Mouse (Mus musculus) monocyte, adult 5-6 weeks (primary cell): ENCODE measurements around the gene Mycbp2. TPM values are rescaled to one million over a fixed set of nuclear protein-coding genes. Genes with fewer than 3 reads are reported as not detected.

ENCODE experiments used
- ATAC-seq: fragments of 153-309, 156-312 bp; replicated peaks from 2 replicates; pipeline ENCODE4 v1.8.0; 2017; ENCODE audit warnings: mild to moderate bottlenecking; ENCODE audit not compliant: low TSS enrichment, insufficient number of reproducible peaks, severe bottlenecking, poor library complexity, low FRiP score
- total RNA-seq: library from RNA; stranded (forward); fragments of 200-1000, 200-491, 200-594 nt; gene quantifications from 3 replicates; pipeline ENCODE4 v1.2.3, GENCODE M21; 2017

The Mycbp2 gene
- total RNA-seq, 1 experiment from 2014 or later, result 73.5 TPM

DNA sequence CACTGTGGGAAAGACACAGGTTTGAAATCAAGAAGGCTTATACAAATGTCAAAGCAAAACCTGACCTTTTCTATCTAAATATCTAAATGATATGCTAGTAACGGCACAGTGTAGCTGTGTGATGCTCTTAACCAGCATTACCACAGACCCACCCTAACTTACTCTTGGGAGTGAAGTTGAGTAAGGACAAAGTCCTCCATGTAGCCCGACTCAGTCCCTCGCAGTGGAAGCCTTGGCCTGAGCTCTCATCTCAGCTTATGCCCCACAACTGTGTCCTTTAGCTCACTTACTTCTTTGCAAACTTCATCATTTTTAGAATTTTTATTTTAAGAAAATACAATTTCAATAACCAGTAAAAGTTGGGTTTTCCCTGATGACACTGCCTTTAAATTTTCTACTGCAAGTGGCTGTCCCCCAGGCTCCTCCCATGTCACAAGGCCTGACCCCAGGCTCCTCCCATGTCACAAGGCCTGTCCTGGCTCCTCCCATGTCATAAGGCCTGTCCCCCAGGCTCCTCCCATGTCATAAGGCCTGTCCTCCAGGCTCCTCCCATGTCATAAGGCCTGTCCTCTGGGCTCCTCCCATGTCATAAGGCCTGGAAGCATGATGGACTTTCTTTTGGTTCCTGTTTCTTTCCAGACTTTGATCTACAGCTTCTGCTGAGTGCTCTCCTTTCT is 231.5 kb downstream of the Mycbp2 start:
- ATAC-seq, result peak; percentile 89

DNA sequence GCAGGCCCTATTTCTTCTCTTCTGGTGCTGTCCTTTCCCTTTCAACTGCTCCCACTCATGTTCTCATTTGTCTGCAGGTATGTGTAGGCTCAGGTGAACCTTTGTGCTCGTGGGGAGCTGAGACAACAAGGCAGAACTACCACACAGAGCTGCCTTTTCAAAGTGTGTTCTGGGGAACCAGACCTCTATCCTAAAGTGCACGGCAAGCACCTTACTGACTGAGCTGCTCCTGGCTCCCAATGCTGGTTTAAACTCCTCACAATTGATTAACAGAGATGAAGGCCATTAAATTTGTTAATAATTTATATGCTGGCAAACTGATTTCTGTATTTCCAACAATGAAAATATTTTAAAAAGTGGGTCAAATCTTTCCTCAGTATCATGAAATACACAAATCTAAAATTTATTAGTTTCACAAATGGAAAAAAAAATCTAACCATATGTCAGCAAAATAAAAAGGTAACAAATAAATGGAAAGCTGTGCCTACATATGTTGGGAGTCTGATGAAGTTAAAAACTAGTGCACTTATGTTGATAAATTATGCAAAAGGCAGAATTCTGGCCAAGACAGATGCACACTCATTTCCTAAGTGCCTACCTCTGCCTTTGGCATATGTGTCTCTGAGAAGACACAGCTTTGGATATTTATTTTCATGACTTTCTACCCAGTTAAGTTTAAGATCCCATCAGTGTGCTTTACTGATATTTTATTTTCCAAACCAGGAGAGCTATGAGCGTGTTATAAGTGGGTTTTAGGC is 233.8 kb downstream of the Mycbp2 start:
- ATAC-seq, result no peak

DNA sequence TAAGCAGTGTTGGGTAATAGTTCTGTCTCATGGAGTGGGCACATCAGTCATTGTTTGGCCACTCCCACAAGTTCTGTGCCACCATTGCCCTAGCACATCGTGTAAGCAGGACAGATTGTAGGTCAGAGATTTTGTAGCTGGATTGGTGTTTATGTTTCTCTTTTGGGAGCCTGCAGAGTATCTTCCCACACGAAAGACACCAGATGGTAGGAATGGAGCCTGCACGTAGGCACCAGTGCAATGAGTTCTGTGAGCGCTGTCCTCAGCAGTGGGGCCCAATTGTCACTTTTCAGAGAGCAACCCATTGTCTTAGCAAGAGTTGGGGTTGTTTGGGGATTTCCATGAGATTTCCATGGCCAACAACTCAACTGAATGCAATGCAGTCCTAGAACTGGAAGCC is 236.6 kb downstream of the Mycbp2 start:
- ATAC-seq, result no peak

DNA sequence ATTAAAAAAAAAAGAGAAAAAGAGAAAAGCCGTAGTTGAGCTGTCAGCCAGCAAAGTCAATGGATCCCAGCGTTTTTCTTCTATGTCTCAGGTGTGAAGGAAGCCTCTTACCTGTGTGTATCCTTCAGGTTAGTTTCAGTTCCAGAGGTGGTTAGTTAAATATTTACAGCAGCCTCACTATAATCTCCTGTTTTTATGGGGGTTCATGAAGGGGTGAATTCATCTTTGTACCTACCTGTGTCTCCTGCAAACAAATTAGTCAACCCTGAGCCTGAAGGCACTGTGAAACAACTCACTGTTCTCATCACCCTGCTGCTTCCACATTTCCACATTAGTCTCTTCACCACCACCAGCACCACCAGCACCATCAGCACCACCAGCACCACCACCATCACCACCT is 240.3 kb downstream of the Mycbp2 start:
- ATAC-seq, result no peak

DNA sequence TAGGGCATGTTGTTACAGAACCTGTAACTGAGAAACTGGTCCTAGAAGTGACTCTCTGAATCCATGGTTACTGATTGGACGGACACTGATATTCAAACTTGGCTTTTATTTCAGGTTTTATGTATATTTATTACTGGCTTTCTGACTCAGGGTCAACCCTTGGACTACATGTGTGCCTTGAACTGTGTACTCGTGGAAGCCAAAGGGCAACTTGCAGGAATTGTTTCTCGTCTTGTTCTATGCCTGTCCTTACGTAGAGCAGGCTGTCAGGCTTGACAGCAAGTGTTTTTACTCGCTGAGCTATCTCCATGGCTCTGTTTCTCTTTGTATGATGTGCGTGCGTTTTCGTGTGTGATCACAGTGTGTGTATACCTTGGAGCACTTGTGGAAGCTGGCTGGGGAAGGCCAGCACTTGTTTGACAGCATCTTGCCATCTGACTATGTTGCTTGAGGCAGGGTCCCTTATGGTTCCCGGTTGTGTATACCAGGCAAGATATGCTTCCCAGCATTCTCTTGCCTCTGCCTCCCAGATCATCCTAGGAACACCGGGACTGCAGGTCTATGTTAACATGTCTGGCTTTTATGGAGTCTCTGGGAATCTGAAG is 243.8 kb downstream of the Mycbp2 start:
- ATAC-seq, result no peak

DNA sequence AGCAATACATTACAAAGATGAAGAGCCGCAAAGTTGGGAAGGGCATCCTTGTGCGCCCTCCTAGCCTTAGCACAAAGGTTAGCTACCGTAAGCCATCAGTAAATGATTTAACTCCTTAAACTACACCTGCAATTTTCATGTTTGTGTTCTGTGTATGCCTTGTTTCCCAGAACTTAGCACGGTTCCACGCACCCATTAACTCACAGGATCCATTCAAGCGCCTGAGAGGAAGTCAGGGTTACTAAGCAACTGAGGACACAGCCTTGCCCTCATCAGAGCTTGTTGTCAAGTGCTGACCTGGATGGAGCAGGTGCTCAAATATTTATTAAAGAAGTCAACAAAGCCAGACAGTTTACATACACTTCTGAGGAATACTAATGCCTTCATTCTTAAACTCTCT is 244.4 kb downstream of the Mycbp2 start:
- ATAC-seq, result no peak

DNA sequence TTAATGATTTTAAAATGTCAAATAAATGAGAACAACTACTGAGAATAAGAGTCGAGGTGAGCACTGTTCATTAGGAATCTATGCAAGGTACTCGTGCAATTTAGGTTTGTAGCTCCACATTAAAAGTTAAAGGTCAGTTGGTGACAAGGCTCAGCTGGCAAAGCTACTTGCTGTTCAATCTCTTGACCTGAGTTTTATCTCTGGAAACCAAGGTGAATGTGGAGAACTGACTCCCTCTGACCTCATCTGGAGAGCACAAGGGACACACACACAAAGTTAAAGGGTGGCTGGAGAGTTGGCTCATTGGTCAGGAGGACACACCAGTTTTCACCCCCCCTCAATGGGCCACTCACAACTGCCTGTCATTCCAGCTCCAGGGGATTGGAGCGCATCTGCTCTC is 245.4 kb downstream of the Mycbp2 start:
- no peak for ATAC-seq

DNA sequence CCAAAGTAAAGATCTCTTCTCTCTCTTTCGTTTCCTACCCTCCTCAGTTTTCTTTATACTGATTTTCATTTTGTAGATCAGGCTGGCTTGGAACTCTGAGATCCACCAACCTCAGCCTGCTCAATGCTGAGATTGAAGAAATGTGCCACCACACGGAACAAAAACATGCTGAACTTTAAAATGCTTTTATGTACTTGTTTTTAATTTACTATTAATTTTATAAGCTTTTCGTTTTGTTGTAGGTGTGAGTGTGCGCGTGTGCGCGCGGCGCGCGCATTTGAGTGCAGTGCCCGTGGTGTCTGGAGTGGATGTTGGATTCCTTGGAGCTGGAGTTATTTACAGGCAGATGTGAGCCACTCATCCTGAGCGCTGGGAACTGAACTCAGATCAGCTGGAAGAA is 246.3 kb downstream of the Mycbp2 start:
- ATAC-seq, result no peak

DNA sequence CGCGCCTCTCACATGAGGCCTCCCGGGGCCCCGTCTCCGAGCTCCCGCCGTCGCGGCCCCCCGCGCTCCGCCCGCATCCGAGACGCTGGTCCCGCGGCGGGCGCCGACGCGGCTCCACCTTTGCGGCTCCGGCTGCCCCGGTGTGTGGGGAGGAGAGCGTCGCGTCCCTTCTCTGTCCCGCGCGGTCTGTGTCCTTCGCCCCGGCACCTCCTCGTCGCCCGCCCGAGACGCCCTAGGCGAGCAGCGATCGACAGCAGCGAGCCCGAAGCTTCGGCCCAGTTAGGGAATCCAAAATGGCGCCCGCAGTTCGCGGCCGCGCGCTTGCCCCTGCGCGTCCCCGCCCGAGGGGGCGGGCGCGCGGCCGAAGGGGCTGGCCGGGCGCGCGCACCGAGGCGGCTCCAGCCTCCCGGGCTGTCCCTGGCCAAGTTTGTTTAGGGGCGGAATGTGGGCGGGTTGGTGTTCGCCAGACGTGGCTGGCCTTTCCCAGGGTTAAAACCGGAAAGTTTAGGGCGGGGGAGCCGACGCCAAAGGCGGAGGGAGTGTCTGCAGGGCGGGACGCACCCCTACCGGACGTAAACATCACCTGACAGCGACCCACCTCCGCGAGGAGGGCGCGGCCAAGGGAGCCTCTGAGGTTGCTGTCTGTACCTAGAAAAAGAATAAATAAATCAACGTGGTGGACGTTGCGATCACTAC is 247.2 kb downstream of the Mycbp2 start, which contains the start of gene Fbxl3:
Gene Fbxl3 (minus strand): TSS at position 329 of the 696 bp plus-strand sequence.
- peak; percentile 84 for ATAC-seq

DNA sequence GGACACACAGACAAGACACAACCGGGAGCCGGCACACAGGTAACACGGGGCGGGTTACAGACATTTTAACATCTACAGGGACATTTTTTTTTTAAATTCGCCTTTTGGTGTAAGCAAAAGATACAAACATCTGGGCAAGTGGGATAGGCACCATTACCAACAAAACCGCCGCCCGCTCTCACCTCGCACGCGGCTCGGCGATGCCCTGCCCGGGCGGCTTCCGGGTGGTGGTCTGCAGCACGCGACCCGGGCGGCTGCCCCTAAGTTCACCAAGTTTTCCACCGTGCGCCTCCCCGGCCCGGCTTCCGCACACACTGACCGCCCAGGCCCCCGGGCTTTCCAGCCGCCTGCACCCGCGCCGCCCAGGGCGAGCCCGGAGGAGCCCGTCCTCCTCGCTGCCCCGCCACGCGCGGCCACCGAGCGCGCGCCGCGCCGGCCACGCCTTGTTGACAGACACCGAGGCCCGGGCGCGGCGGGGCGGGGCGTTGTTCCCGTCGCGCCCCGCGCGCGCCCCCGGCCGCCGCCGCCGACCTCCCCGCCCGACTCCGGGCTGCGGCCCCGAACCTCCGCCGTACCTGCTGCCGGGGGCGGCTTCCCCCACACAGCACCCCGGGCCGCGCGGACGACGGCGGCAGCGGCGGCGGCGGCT is 247.9 kb downstream of the Mycbp2 start:
- peak; percentile 27; the same call in 1 of the 2 replicates for ATAC-seq

DNA sequence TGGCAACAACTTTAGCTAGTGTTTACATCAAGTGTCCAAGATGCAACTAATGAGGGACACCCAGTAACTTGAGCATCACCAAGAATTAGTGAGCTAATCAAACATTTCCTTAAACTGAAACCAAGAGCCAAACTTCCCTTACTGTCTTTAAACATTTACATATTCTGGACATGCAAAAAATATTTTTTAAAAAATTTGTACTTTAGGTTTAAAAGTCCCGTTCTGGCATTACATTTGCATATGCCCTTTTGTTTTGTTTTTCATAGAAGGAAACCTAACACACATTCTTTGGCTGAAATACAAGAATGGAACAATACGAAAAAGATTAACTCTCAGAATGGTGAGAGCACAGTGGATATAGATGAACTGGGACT is 248.4 kb downstream of the Mycbp2 start:
- ATAC-seq, result no peak

DNA sequence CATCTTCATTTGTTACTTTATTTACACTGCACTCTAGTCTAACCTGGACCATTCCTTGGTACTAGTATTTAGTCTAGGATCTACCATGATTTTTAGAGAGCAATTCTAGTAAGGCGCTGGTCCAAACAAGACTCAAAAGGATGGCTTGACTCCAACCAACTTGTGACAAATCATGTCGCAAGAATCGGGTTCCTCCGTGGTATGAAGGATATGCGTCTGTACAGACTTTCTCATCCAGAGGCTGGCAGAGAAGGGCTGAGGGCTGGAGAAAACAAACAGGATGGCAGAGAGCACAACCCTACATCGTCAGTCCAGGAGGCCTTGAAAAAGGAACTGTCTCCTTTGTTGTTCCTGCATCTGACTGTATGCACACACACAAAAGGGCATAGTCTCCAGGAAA is 250.0 kb downstream of the Mycbp2 start:
- ATAC-seq, result no peak

DNA sequence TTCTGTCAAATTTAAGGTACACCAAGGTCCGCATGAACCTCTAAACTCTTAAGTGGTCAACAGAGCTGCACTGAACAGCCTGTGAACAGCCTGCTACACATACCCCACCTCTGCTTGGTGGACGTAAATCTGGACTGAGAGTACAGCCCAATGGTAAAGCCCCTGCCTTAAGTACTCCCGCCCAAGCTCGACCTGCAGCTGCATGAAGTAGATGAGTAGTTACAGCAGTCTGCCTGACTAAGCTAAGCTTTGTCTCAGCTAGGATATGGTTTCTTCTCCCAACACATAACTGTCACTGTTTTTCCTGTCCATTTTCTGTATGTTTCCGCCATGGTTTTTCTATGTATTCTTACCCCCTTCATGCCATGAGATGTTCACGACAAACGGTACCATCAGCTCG is 250.8 kb downstream of the Mycbp2 start:
- ATAC-seq, result no peak

DNA sequence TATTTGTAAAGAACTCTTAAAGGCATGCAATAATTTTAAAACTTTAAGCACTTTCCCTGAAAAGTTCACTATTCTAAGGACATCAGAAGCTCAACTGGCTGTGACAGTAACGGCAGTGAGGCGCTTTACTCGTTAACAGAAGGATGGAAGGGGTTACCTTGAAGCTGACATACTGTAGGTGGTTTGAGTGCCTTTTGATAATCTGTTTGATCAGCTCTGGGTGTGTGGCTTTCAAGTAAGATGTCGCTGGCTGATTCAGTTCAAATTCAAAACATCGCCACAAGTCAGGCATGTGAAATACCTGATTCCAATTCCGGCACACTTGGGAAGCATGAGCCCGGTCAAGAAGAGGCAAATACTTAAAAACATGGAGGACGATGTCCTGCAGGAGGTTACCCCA is 251.6 kb downstream of the Mycbp2 start:
- ATAC-seq, result no peak

DNA sequence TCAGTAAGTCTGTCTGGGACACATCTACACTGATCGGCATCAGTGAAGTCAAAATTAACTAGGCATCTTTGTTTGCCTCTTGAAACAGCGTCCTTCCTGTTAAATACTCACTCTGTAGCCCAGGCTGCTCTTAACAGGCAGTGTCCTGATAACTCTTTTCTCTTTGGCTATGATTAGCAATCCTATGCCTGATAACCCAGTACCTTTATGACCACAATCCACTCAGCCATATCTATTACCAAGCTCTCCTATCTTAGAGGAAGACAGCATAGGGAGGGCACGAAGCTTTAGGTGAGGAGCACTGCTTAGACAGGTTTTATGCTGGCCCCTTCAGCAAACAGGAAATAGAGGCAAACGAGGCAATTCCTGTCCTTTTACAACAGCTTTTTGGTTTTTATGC is 252.9 kb downstream of the Mycbp2 start:
- no peak for ATAC-seq

DNA sequence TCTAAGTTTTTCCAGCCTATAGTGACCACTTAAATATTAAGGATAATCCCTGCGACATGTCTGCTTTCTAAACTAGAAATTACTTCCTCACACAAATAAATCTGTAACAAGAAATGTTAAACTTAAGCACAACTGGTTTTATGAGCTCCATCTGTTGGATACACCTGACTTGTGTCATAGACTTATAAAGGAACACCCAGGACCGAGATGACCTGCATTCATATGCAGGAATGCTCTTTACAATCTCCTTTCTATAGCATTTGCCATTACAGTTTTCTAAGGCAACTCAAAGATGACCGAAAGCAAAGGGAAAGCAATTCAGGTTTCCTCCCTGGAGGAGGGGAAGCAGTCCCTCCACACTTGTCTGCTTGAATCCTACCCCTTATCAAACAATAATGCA is 253.4 kb downstream of the Mycbp2 start:
- no peak for ATAC-seq

DNA sequence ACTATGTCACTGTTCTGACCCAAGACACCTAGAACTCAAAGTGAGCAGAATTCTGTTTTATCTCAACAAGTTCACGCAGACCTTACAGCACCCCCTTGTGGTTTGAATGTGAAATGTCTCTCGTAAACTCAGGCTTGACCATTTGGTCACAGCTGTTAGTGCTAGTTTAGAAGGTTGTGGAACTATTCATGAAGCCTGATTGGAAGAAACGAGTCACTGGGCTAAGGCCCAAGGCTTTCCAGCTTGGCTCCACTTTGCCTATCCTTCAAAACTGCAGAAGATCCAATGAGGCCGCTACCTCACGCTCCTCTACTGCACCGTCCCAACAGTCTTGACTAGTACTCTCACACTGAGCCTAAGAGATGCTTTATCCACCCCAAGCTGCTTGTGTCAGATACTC is 258.0 kb downstream of the Mycbp2 start:
- ATAC-seq, result peak; percentile 68

DNA sequence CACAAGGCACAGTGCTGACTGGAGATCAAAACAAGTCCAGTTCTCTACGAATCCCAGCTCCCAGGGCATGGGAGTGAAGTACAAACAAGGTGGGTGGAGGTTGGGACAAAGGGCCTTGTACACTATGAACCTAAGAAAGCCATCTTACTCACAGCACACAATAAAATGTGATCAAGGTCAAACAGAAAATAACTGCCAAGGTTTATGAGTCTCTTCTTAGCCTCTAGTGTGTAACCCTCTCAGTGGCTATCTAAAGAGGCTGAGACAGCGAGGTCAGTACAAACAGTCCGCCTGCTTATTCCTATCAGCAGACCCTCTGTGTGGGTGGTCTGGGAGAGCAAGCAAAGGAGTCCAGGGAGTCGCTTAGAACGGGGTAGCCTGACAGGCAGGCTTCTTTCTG is 258.8 kb downstream of the Mycbp2 start:
- ATAC-seq, result no peak
